In genomic region chr17:78604431-78604830, GRCm38 (mm10) we compare ENCODE assay signal across 8 mouse cellular contexts.
A peak's percentile ranks its signal among the peaks of the same experiment; 100 is the strongest.
DNase-seq lines count a peak whose midpoint lies in the region; ATAC-seq and TF ChIP-seq lines count a peak whose summit lies in the region.

No protein-coding gene starts in this region.

- no peak overlapping the region for H3K9ac ChIP-seq in neural tube, embryonic 15.5 days (replicated peaks)

- peak; percentile 42 to 64 for DNase-seq in cerebellum, adult 18-20 months
- no peak for DNase-seq in cerebellum, adult 11-12 months
- DNase-seq in neural tube, embryonic 10.5 days (ENCODE audit: extremely low spot score, low spot score): peak; percentile 74
- DNase-seq in brain, embryonic 14.5 days (ENCODE audit: low read depth): peak; percentile 39
- DNase-seq in gastrocnemius, adult 8-10 months (ENCODE audit: low spot score in 2 of 2): peak; percentile 17 to 19
- DNase-seq in left cerebral cortex, postnatal 4 days: peak; percentile 74
- DNase-seq in retina, postnatal 1 day: peak; percentile 67

- no peaks in the 10 kb centered on the region for H3K27me3 ChIP-seq in neural tube, embryonic 15.5 days (replicated peaks)

- no peak for ATAC-seq in neural tube, embryonic 15.5 days (ENCODE audit: low FRiP score)

- intact Hi-C loops in left cerebral cortex, postnatal 4 days (cut with DNase I): loop anchor here (10.0 kb wide), 1 partner anchor 400 kb away; the partner anchor contains the start of gene Crim1

- TF ChIP-seq POLR2A in brain, embryonic 14.5 days (IDR thresholded peaks at IDR 0.05; ENCODE audit: borderline replicate concordance, extremely low read depth, insufficient read depth, insufficient read length, poor library complexity, severe bottlenecking): no peak

- no peak overlapping the region for H3K4me3 ChIP-seq in neural tube, embryonic 15.5 days (replicated peaks)

- TF ChIP-seq CTCF in brain, embryonic 14.5 days (IDR thresholded peaks at IDR 0.05; ENCODE audit: borderline replicate concordance, extremely low read depth, insufficient read depth, insufficient read length): peak; percentile 90

- H3K4me1 ChIP-seq in neural tube, embryonic 15.5 days: 0 out of 2 replicates have a peak, but pooled peaks cover 9% of the 10 kb centered on the region

- H3K27ac ChIP-seq in neural tube, embryonic 15.5 days (replicated peaks): no peak overlapping the region

- H3K9me3 ChIP-seq in neural tube, embryonic 15.5 days (replicated peaks): no peaks in the 10 kb centered on the region

- WGBS in neural tube, embryonic 15.5 days: 74% methylated on average over 6 of the region's 6 CpGs

- H3K4me2 ChIP-seq in neural tube, embryonic 15.5 days: no peak overlapping the region

- H3K36me3 ChIP-seq in neural tube, embryonic 15.5 days: no peaks in the 10 kb centered on the region
